Mouse (Mus musculus) megakaryocyte, embryonic 14.5 days (primary cell): ENCODE results near the gene Aktip.

ENCODE experiments used
- FLI1 ChIP-seq: IDR thresholded peaks from 2 replicates; pipeline ENCODE4 v1.6.1; 2012; ENCODE audit warnings: low read length, inconsistent platforms, mixed read lengths
- GATA1 ChIP-seq: IDR thresholded peaks from 3 replicates; pipeline ENCODE4 v1.6.1; 2012; ENCODE audit warnings: mixed read lengths, low read length, inconsistent platforms, borderline replicate concordance

GRCm38 (mm10) chr8:91114910-91115309 is 84.9 kb downstream of the Aktip start:
- no peak for TF ChIP-seq GATA1
- TF ChIP-seq FLI1, result no peak
